Mouse (Mus musculus) C2C12 (cell line): ENCODE results near the gene Grik4.

ENCODE experiments used
- CEBPB ChIP-seq: IDR thresholded peaks from one replicate; pipeline ENCODE4 v1.6.1; 2011; ENCODE audit warnings: low read depth, mild to moderate bottlenecking, control low read depth, moderate library complexity
- CTCF ChIP-seq: IDR thresholded peaks from one replicate; pipeline ENCODE4 v1.5.1; 2011; ENCODE audit not compliant: control insufficient read depth, insufficient read depth, insufficient read length
- MAX ChIP-seq: IDR thresholded peaks from one replicate; pipeline ENCODE4 v1.6.1; 2011; ENCODE audit warnings: mild to moderate bottlenecking, control low read depth
- MYOG ChIP-seq: IDR thresholded peaks from one replicate; pipeline ENCODE4 v1.6.1; 2011; ENCODE audit not compliant: control insufficient read depth, insufficient read length; ENCODE audit errors: extremely low read depth
- USF1 ChIP-seq: IDR thresholded peaks from one replicate; pipeline ENCODE4 v1.6.1; 2011; ENCODE audit warnings: low read depth, mild to moderate bottlenecking, control low read depth, moderate library complexity

DNA sequence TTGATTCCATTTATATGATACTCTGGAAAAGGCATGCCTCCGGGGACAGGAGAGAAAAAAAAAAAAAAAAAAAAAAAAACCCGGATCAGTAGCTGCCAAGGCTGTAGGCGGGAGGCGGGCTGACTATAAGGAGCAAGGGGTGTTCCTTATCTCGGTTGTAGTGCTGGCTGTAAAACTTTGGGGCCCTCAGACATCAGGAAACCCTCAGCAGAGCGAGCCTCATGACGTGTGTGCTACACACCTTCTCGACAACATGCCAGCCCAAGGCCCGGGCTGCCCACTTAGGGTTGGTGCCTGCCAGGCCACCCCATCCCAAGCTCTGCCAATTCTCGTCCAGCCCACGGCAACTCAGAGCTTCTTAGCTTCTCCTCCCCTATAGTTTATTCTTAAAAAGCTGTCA, 62.0 kb downstream of the Grik4 start:
- no peak for TF ChIP-seq MAX
- no peak for TF ChIP-seq CEBPB
- TF ChIP-seq CTCF: no peak
- no peak for TF ChIP-seq USF1
- no peak for TF ChIP-seq MYOG
